Mouse (Mus musculus) lung, postnatal 36 days (tissue): ENCODE measurements at regions not wholly inside any gene's neighbourhood (a gene's known extent, or its start where the extent isn't known, plus 50 kb on each side); places are given as distances from the start of the nearest gene placed in this dataset.

ENCODE experiments used
- DNase-seq: peaks from one replicate; pipeline ENCODE4 v3.0.0; 2022; ENCODE audit warnings: mixed read lengths

- DNase-seq = no peak
Measured at GRCm38 (mm10) chr16:83250346-83250745, 422.2 kb downstream of the Gm21833 start.

GRCm38 (mm10) chr16:83254183-83254582, 426.0 kb downstream of the Gm21833 start:
- DNase-seq = no peak

GRCm38 (mm10) chr16:83271869-83272268, 443.7 kb downstream of the Gm21833 start:
- no peak for DNase-seq

GRCm38 (mm10) chr16:83316314-83316713, 488.1 kb downstream of the Gm21833 start:
- DNase-seq = no peak

- no peak for DNase-seq
Measured at GRCm38 (mm10) chr16:83326826-83327225, 498.6 kb downstream of the Gm21833 start.

GRCm38 (mm10) chr16:83351069-83351468, 522.9 kb downstream of the Gm21833 start:
- no peak for DNase-seq

GRCm38 (mm10) chr16:83394581-83394980, 566.4 kb downstream of the Gm21833 start:
- no peak for DNase-seq

- peak; percentile 22 for DNase-seq
Measured at GRCm38 (mm10) chr16:83420676-83421075, 592.5 kb downstream of the Gm21833 start.

- no peak for DNase-seq
Measured at GRCm38 (mm10) chr16:83423096-83423495, 594.9 kb downstream of the Gm21833 start.
